Mouse (Mus musculus): Measurements from ENCODE around the gene Trcg1. TPM values are rescaled to one million over a fixed set of nuclear protein-coding genes. Genes with fewer than 3 reads are reported as not detected.

The Trcg1 gene
- total RNA-seq, 2 experiments from 2014 or later: not detected

DNA sequence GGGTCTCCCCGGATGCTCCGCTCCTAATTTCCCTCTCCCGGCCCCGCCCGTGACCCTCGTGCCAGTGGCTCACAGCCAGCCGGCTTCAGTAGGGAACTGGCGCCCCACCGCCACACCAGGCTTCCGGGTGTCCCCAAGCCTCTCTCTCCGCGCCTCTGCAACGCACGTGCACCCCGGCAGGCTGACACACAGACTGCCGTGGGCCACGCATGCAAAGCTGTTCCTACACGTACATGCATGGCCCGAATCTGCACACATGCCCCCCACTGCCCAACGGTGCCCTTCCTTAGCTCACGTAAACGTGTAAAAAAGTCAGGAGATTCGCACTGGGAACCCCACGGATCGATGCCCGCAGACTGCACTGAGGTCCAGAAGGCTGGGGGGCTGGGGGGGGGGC, 25.2 kb downstream of the Trcg1 start:
- intact Hi-C loops (cut with DNase I): no loop called here
- DNase-seq: peak; percentile 49 to 56

- intact Hi-C loops (cut with DNase I): no loop called here
- DNase-seq: peak; percentile 55 to 76
Measured at GRCm38 (mm10) chr9:57261913-57262794, 25.8 kb downstream of the Trcg1 start, which contains the start of gene 1700017B05Rik. 1700017B05Rik (minus strand) TSS chr9:57262612.

DNA sequence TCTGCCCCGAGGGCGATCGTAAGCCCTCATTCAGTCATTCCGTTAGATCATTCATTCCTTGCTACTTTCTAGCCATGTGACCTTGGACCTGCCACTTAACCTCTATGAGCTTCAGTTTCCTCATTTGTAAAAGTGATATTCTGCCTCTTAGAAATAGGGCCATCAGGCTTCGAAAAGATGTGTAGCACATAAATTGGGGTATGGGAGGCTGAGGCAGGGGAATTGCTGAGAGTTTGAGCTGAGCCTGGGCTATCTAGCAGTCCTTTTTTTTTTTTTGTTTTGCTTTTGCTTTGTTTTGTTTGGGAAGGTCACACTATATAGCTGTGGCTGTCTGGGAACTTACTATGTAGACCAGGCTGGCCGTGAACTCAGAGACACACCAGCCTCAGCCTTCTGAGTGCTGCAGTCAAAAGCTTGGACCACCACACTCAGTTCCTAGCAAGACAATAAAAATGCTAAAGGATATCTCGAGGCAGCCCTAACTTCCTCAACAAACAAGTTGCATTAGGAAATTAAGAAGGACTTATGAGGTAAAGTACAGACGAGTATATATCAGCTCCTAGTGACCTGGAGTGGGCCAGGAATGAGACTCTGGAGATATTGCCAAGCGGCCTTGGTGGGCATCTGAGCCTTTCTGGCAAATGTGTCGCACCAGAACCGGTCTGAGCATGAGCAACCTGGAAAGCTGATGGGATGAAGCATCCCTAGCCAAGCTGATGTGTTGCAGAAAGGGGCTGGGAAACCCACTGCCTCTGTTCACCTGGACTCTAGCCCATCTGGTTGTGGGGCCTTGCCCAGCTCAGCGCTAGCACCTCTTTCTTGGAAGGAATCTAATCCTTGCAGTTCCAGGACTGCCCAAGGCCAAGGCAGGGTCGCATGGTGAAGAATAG, 26.7 kb downstream of the Trcg1 start:
- no peak for DNase-seq
- intact Hi-C loops (cut with DNase I): no loop called here

- intact Hi-C loops (cut with DNase I): no loop called here
Measured at GRCm38 (mm10) chr9:57265125-57265524, 28.8 kb downstream of the Trcg1 start.

GRCm38 (mm10) chr9:57267421-57267820, 31.1 kb downstream of the Trcg1 start:
- intact Hi-C loops (cut with DNase I): no loop called here
- DNase-seq: no peak

More at GRCm38 (mm10) chr9:57265125-57265524, 28.8 kb downstream of the Trcg1 start:
- DNase-seq: no peak

DNA sequence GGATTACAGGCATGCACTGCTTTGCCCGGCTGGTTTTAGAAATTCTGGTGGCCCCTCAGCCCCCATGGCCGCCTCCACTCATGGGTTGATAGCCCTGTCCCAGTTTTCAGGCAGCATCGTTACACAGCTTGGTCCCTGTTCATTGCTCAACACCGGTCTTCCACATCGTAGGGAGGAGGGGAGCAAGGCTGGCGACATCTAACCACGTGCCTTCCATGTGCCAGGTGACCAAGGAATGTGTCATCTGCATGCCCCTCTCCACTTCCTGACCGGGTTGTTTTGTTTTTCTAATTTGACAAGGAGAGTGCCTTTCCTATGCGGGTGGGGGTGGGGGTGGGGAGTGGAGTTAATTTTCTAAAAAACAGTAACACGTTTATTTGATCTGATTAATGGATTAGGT, 31.7 kb downstream of the Trcg1 start:
- intact Hi-C loops (cut with DNase I): no loop called here
- DNase-seq: no peak

DNA sequence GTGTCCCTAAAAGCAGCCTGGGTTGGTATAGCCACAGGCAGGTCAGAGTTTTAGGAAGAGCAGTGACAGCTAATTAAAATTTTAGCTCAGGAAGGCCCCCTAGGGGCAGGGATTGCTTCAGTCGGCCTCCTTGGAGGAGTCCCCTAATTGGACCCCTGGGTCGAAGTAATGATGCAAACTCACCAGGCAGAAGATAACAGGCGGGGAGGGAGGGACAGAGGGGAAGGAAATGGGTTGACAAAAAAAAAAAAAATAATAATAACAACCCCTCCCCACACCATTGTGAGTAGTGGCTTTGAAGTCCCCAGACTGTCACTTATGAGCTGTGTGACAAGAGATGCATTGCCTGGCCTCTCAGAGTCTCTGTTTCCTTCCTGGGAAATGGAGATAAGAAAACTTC, 32.2 kb downstream of the Trcg1 start:
- intact Hi-C loops (cut with DNase I): no loop called here

GRCm38 (mm10) chr9:57269384-57269783, 33.0 kb downstream of the Trcg1 start:
- DNase-seq: no peak
- intact Hi-C loops (cut with DNase I): no loop called here

More for the DNA sequence above, 32.2 kb downstream of the Trcg1 start:
- no peak for DNase-seq

DNA sequence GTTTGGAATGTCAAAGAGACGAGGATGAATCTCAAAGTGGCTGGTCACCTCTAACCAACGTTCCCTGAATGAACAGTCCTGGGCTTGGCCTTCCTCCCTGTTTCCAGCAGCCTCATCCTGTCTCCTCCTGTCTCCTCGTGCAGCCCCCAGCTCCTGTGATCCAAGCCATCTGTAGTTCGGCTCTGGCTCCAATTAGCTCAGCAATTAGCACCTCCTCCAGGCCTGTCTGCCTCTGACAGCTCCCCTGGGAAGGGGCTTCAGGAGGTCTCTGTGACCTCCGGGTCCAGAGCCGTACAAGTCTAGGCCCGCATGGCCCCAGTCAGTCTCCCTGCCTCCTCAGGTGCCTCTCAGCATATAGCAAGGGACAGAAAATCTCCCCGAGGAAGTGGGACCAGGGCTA, 34.0 kb downstream of the Trcg1 start:
- no peak for DNase-seq
- intact Hi-C loops (cut with DNase I): no loop called here

DNA sequence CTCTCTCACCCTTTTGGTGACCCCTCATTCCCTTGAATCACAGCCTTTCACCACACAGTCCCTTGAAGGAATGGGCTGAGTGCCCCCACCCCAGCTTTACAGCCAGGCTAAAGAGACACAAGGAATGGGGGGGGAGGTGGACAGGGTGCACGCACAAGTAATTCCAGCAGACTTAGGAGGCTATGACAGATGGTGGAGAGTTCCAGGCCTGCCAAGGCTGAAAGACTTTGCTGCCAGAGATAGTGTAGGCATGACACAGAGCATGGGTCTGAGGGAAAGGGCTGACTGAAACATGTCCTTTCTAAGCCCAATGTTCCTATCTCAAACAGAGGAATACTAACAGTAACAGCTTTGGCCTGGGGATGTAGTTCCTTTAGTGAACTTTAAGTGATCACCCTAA, 34.7 kb downstream of the Trcg1 start:
- DNase-seq: no peak
- intact Hi-C loops (cut with DNase I): no loop called here

GRCm38 (mm10) chr9:57271837-57272562, 35.6 kb downstream of the Trcg1 start:
- intact Hi-C loops (cut with DNase I): no loop called here

GRCm38 (mm10) chr9:57272902-57273804, 36.8 kb downstream of the Trcg1 start:
- intact Hi-C loops (cut with DNase I): no loop called here
- no peak for DNase-seq

More at GRCm38 (mm10) chr9:57271837-57272562, 35.6 kb downstream of the Trcg1 start:
- DNase-seq: no peak

GRCm38 (mm10) chr9:57273805-57274494, 37.6 kb downstream of the Trcg1 start:
- intact Hi-C loops (cut with DNase I): no loop called here
- DNase-seq: no peak

GRCm38 (mm10) chr9:57276311-57276710, 40.0 kb downstream of the Trcg1 start:
- intact Hi-C loops (cut with DNase I): no loop called here
- peak; percentile 38 to 58 for DNase-seq

- intact Hi-C loops (cut with DNase I): no loop called here
- no peak for DNase-seq
Measured at GRCm38 (mm10) chr9:57278268-57278667, 41.9 kb downstream of the Trcg1 start.

DNA sequence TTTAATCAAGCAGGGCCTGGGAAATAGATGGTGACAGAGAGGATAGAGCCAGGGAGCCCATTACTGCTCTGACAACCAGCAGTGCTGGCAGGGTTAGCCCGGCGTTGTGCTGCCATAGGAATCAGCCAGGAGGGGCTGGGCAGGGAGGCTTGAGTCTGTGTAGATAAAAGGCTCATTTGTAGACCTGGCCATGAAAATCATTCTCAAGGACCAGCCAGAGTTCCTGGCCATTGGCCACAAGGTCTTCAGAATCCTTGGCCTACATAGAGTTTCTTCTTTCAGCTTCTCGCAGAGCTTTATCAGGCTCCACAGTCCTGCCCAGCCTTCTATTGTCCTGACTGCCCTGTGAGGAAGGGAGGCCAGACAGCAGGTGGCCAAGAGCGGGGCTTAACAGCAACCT, 43.1 kb downstream of the Trcg1 start:
- no peak for DNase-seq
- intact Hi-C loops (cut with DNase I): loop anchor here (1.0 kb wide), 1 partner anchor 17 kb away; no protein-coding TSS in a partner anchor

- intact Hi-C loops (cut with DNase I): no loop called here
- no peak for DNase-seq
Measured at GRCm38 (mm10) chr9:57281549-57281948, 45.2 kb downstream of the Trcg1 start.

DNA sequence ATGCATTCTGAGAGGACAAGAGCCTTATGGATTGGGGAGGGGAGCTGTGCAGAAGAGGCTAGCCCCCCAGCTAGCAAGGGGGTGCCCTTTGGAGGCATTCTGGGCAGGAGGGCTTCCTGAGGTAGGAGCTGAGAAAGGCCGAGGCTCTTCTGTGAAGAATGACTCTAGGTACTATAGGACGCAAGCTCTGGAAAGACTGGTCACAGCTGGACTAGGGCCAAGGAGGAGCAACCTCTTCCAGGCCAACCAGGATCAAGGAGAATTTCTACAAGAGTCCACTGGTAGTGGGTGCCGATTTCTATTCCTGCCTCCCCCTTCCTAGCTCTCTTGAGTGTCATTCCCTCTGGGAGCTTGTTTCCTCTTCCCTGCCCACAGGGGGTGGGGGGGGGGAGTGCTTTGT, 46.3 kb downstream of the Trcg1 start:
- no peak for DNase-seq
- intact Hi-C loops (cut with DNase I): no loop called here

DNA sequence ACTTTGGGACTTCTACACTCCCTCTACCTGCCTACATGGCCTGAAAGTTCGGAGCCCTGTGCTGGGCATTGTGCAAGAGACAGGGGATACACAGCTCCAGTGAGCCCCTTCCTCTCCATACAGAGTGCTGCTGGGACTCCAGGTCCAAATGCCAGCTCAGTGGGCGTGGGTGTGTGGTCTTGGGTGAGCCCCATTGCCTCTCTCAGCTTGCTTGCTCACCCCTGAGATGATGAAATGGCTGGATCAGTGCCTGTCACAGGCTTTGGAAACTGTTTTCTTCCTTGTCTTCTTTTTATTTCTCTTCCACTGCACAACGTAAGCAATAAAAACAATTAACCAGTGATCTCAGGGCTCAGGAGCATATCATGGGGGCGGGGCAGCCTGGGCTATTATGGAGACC, 47.0 kb downstream of the Trcg1 start:
- intact Hi-C loops (cut with DNase I): no loop called here
- no peak for DNase-seq
